ENCODE assay signal across 30 mouse cellular contexts in the genomic region with DNA sequence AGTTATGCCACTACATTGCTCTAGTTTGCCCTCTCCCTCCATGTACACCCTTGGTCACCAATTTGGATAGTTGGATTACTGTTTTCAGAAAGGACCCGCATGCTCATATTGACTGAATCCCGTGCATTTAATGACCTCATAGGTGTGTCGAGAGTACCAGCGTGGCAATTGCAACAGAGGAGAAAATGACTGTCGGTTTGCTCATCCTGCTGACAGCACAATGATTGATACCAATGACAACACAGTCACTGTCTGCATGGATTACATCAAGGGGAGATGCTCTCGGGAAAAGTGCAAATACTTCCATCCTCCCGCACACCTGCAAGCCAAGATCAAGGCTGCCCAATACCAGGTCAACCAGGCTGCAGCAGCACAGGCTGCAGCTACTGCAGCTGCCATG.
"Had no signal": no experiment of that assay in that cellular context is flagged by ENCODE, and none has a peak within 500 bp of the region (broad histone marks: within the 10 kb centered on the region; RNA-seq: fewer than 3 reads in every experiment).

No protein-coding gene starts in this region.

- DNase-seq: heart, postnatal 10 days; heart, postnatal 14 days; heart, postnatal 36 days; heart, postnatal 4 days; kidney, adult 11 months; kidney, adult 18-20 months; kidney, adult 2 months; kidney, adult 8-10 months; kidney, adult 9 months; kidney, postnatal 10 days; kidney, postnatal 14 days; kidney, postnatal 25 days; kidney, postnatal 36 days; kidney, postnatal 4 days; layer of hippocampus, adult 9-11 months; layer of hippocampus, postnatal 36 days had no signal

- H3K4me3 ChIP-seq: heart, embryonic 12.5 days; heart, embryonic 13.5 days; heart, embryonic 15.5 days; hindbrain, embryonic 10.5 days; hindbrain, embryonic 12.5 days; hindbrain, embryonic 13.5 days; hindbrain, embryonic 15.5 days; intestine, embryonic 15.5 days; kidney, embryonic 15.5 days; layer of hippocampus, adult 2 months; left cerebral cortex, adult 2 months had no signal

- H3K27ac ChIP-seq: heart, embryonic 13.5 days; heart, embryonic 15.5 days; hindbrain, embryonic 10.5 days; hindbrain, embryonic 12.5 days; hindbrain, embryonic 13.5 days; hindbrain, embryonic 14.5 days; hindbrain, embryonic 15.5 days; hindbrain, postnatal 0 days; intestine, embryonic 15.5 days; kidney, embryonic 15.5 days; kidney, postnatal 0 days; layer of hippocampus, adult 2 months; left cerebral cortex, adult 2 months had no signal
